In genomic region chr17:55878636-55879369, GRCm38 (mm10) we compare ENCODE assay signal across 8 mouse cellular contexts. TPM values are rescaled to one million over a fixed set of nuclear protein-coding genes. Genes with fewer than 3 reads are reported as not detected.
A peak's percentile ranks its signal among the peaks of the same experiment; 100 is the strongest.
DNase-seq lines count a peak whose midpoint lies in the region; ATAC-seq and TF ChIP-seq lines count a peak whose summit lies in the region.
"Not testable (repeated sequence)": the region's sequence is repeated elsewhere in the genome, so short reads cannot be mapped to it uniquely, and the experiment has no call there.

TSS of gene Zfp119a (minus strand) at chr17:55878930.

- not testable (repeated sequence) for TF ChIP-seq CTCF in lung, adult 2 months (IDR thresholded peaks at IDR 0.05; ENCODE audit: insufficient read depth, low read length); olfactory bulb, adult 2 months (IDR thresholded peaks at IDR 0.05; ENCODE audit: insufficient read depth, low read depth, low read length); thymus, adult 2 months (IDR thresholded peaks at IDR 0.05; ENCODE audit: borderline replicate concordance, control insufficient read depth, extremely low read depth, insufficient read depth, low read length, poor library complexity)

- intact Hi-C loops in heart, postnatal 25 days (cut with DNase I): loop anchor here (2.0 kb wide), 1 partner anchor 66 kb away; no protein-coding TSS in a partner anchor

- under 1% methylated on average over 46 of the region's 53 CpGs for WGBS in forebrain, embryonic 15.5 days
- WGBS in lung, adult 2 months: under 1% methylated on average over 36 of the region's 53 CpGs
- under 1% methylated on average over 44 of the region's 53 CpGs for WGBS in olfactory bulb, adult 2 months
- WGBS in thymus, adult 2 months: under 1% methylated on average over 46 of the region's 53 CpGs

- H3K36me3 ChIP-seq in ES-E14 (ENCODE audit: control insufficient read depth, insufficient read depth, low read length, poor library complexity, severe bottlenecking); forebrain, embryonic 15.5 days; thymus, adult 2 months (ENCODE audit: control insufficient read depth, insufficient read depth, low read length): not testable (repeated sequence)

- H3K4me2 ChIP-seq in forebrain, embryonic 15.5 days (replicated peaks): peak within 1 kb of the TSS; percentile 58

- peak within 1 kb of the TSS; percentile 82 to 98 for H3K4me3 ChIP-seq in ES-E14 (ENCODE audit: insufficient read depth in 1 of 2, low read depth in 1 of 2, low read length in 2 of 2, poor library complexity in 1 of 2, severe bottlenecking in 1 of 2)
- peak within 1 kb of the TSS; percentile 51 for H3K4me3 ChIP-seq in forebrain, embryonic 15.5 days
- H3K4me3 ChIP-seq in lung, adult 2 months (replicated peaks; ENCODE audit: extremely low read depth, low read depth, low read length): peak within 1 kb of the TSS; percentile 84
- H3K4me3 ChIP-seq in olfactory bulb, adult 2 months (ENCODE audit: insufficient read depth, low read depth, low read length): peak within 1 kb of the TSS; percentile 68
- peak within 1 kb of the TSS; percentile 53 for H3K4me3 ChIP-seq in thymus, adult 2 months (ENCODE audit: control insufficient read depth, insufficient read depth, low read length)

- DNase-seq in ES-E14 (ENCODE audit: low read depth, low spot score): peak; percentile 78
- DNase-seq in cerebellum, adult 11-12 months: peak; percentile 88
- DNase-seq in heart, postnatal 25 days (ENCODE audit: low spot score): peak; percentile 76
- peak; percentile 83 to 91 for DNase-seq in layer of hippocampus, adult 18-20 months (ENCODE audit: low spot score in 2 of 2)
- peak; percentile 85 for DNase-seq in lung, adult 2 months
- peak; percentile 54 for DNase-seq in thymus, adult 2 months

- H3K4me1 ChIP-seq in ES-E14 (ENCODE audit: control insufficient read depth in 2 of 2, insufficient read depth in 2 of 2, low read length in 2 of 2, poor library complexity in 1 of 2); lung, adult 2 months (ENCODE audit: control insufficient read depth, insufficient read depth, low read length); olfactory bulb, adult 2 months (ENCODE audit: control insufficient read depth, insufficient read depth, low read length); thymus, adult 2 months (replicated peaks; ENCODE audit: control insufficient read depth, insufficient read depth, low read length): not testable (repeated sequence)
- peaks cover 18% of the 10 kb centered on the region for H3K4me1 ChIP-seq in forebrain, embryonic 15.5 days

- peak within 1 kb of the TSS; percentile 69 for H3K27ac ChIP-seq in ES-E14 (ENCODE audit: insufficient read depth, low read depth, low read length, poor library complexity, severe bottlenecking)
- H3K27ac ChIP-seq in forebrain, embryonic 15.5 days (replicated peaks): peak within 1 kb of the TSS; percentile 90
- H3K27ac ChIP-seq in olfactory bulb, adult 2 months (ENCODE audit: insufficient read depth, low read depth, low read length): peak within 1 kb of the TSS; percentile 80
- H3K27ac ChIP-seq in thymus, adult 2 months (ENCODE audit: control insufficient read depth, insufficient read depth, low read length): peak within 1 kb of the TSS; percentile 23

- TF ChIP-seq POLR2A in lung, adult 2 months (IDR thresholded peaks at IDR 0.05; ENCODE audit: borderline replicate concordance, extremely low read depth, low read depth, low read length): peak; percentile 89
- TF ChIP-seq POLR2A in olfactory bulb, adult 2 months (IDR thresholded peaks at IDR 0.05; ENCODE audit: insufficient read depth, low read depth, low read length): peak; percentile 66; the same call in 1 of the 2 replicates
- TF ChIP-seq POLR2A in thymus, adult 2 months (IDR thresholded peaks at IDR 0.05; ENCODE audit: control insufficient read depth, extremely low read depth, insufficient read depth, low read length, poor library complexity): not testable (repeated sequence)

- H3K27me3 ChIP-seq in forebrain, embryonic 15.5 days; thymus, adult 2 months (ENCODE audit: control insufficient read depth, insufficient read depth, low read length): not testable (repeated sequence)

- not testable (repeated sequence) for H3K9me3 ChIP-seq in ES-E14 (ENCODE audit: control insufficient read depth, insufficient read depth, low read depth, low read length); forebrain, embryonic 15.5 days

- H3K9ac ChIP-seq in ES-E14 (ENCODE audit: insufficient read depth, low read depth, low read length, poor library complexity, severe bottlenecking): peak within 1 kb of the TSS; percentile 85
- peak within 1 kb of the TSS; percentile 55 for H3K9ac ChIP-seq in forebrain, embryonic 15.5 days (replicated peaks)

- in situ Hi-C loops in ES-E14 (cut with MboI; ENCODE audit: low sequenced_read_pairs in 2 of 2, unreplicated experiment in 2 of 2): not testable (repeated sequence)

- ATAC-seq in forebrain, embryonic 15.5 days (replicated peaks): peak; percentile 100

TF ChIP-seq in ES-E14, 5 proteins besides CTCF, POLR2A, EP300 and RAD21:
- peak; percentile 51; the same call in 1 of the 2 replicates for TF ChIP-seq CHD2 (IDR thresholded peaks at IDR 0.05; ENCODE audit: low read depth, low read length)
- TF ChIP-seq HCFC1 (IDR thresholded peaks at IDR 0.05; ENCODE audit: borderline replicate concordance, insufficient read depth, low read length): peak; percentile 46; the same call in 1 of the 2 replicates

RNA-seq across cellular contexts. Expression of gene Zfp119a, which starts in this region (rescaled TPM):
- 4.2 and 5.4 TPM in 2 replicates for total RNA-seq in ES-E14 (2012; rRNA removed)
- polyA plus RNA-seq in forebrain, embryonic 15.5 days (2015; fragmentation: Nextera tagmentation; extraction: Ambion mirVana): 11.4 and 13.1 TPM in 2 replicates
- 1 to 10 TPM; 3.6 to 4.1 TPM for total RNA-seq in heart, postnatal 25 days (2021)
- total RNA-seq in layer of hippocampus, adult 18-20 months (2021): 1 to 10 TPM; 4.7 to 5.9 TPM
- polyA plus RNA-seq in lung, adult 2 months (2012; rRNA removed): 0.35 and 0.90 TPM in 2 replicates
- polyA plus RNA-seq in olfactory bulb, adult 2 months (2012; ENCODE audit: insufficient read depth, insufficient read length, low replicate concordance, missing spikeins): not detected in 2 replicates
- 0.27 and 0.36 TPM in 2 replicates for polyA plus RNA-seq in thymus, adult 2 months (2012; rRNA removed)

Comparison
In these comparisons a context has a peak if more than half of its experiments do, and no peak if none do; other contexts are left out.
1. Peak in every context shown above with its lines: DNase-seq, ATAC-seq, H3K4me3 ChIP-seq and H3K27ac ChIP-seq.
2. Peak in DNase-seq and H3K4me3 ChIP-seq in lung, adult 2 months; RNA of the gene not detected or under 1 TPM.
3. Peak in DNase-seq, H3K4me3 ChIP-seq and H3K27ac ChIP-seq in thymus, adult 2 months; RNA of the gene not detected or under 1 TPM.
4. H3K27ac ChIP-seq: peak in every context shown above with its lines; median percentile 90 in forebrain, embryonic 15.5 days; 80 in olfactory bulb, adult 2 months; 69 in ES-E14; 23 in thymus, adult 2 months.